Mouse (Mus musculus) adrenal gland, adult 18-20 months (tissue): ENCODE results near the gene Itsn1. TPM values are rescaled to one million over a fixed set of nuclear protein-coding genes. Genes with fewer than 3 reads are reported as not detected.

Experiments used
- DNase-seq, 2 experiments: peaks; one replicate each; pipeline ENCODE4 v3.0.0; 2021 to 2022; ENCODE audit warnings: low spot score in 2 of 2
- total RNA-seq, 2 experiments: library from RNA; stranded (reverse); gene quantifications; 1 replicate in 1 of 2; 2 replicates in 1 of 2; pipeline ENCODE4 v1.2.3; 2021

The Itsn1 gene
- total RNA-seq, 2 experiments from 2014 or later = 36.5 to 49.3 TPM

- no peak for DNase-seq
Observed at GRCm38 (mm10) chr16:91932843-91933518, 203.9 kb downstream of the Itsn1 start.

- peak; percentile 50 to 62 for DNase-seq
Observed at GRCm38 (mm10) chr16:91935108-91935507, 206.0 kb downstream of the Itsn1 start.

- no peak for DNase-seq
Observed at GRCm38 (mm10) chr16:91935726-91936125, 206.6 kb downstream of the Itsn1 start.

GRCm38 (mm10) chr16:91936340-91937030, 207.4 kb downstream of the Itsn1 start:
- DNase-seq = peak; percentile 80 to 87

GRCm38 (mm10) chr16:91937281-91937680, 208.2 kb downstream of the Itsn1 start:
- no peak for DNase-seq

- no peak for DNase-seq
Observed at GRCm38 (mm10) chr16:91938141-91938540, 209.1 kb downstream of the Itsn1 start.

- DNase-seq = no peak
Observed at GRCm38 (mm10) chr16:91940726-91941125, 211.6 kb downstream of the Itsn1 start.

- no peak for DNase-seq
Observed at GRCm38 (mm10) chr16:91942201-91942600, 213.1 kb downstream of the Itsn1 start.

- DNase-seq = no peak
Observed at GRCm38 (mm10) chr16:91946261-91946660, 217.2 kb downstream of the Itsn1 start.

GRCm38 (mm10) chr16:91947093-91947492, 218.0 kb downstream of the Itsn1 start:
- no peak for DNase-seq

- no peak for DNase-seq
Observed at GRCm38 (mm10) chr16:91953967-91954366, 224.9 kb downstream of the Itsn1 start.

- no peak for DNase-seq
Observed at GRCm38 (mm10) chr16:91954766-91955165, 225.7 kb downstream of the Itsn1 start.

GRCm38 (mm10) chr16:91962204-91962893, 233.3 kb downstream of the Itsn1 start:
- DNase-seq = peak in 1 of 2 experiments; percentile 42

- DNase-seq = no peak
Observed at GRCm38 (mm10) chr16:91962894-91963555, 233.9 kb downstream of the Itsn1 start.

- DNase-seq = no peak
Observed at GRCm38 (mm10) chr16:91963556-91963900, 234.4 kb downstream of the Itsn1 start.

- no peak for DNase-seq
Observed at GRCm38 (mm10) chr16:91964308-91965178, 235.5 kb downstream of the Itsn1 start.

- no peak for DNase-seq
Observed at GRCm38 (mm10) chr16:91968725-91969124, 239.6 kb downstream of the Itsn1 start.

- DNase-seq = no peak
Observed at GRCm38 (mm10) chr16:91969516-91970031, 240.5 kb downstream of the Itsn1 start.
